Mouse (Mus musculus): ENCODE data around the gene 1700023F06Rik.

- no peak for TF ChIP-seq CTCF (IDR thresholded peaks at IDR 0.05)
- no peak for TF ChIP-seq EP300 (IDR thresholded peaks at IDR 0.05)
Observed at GRCm38 (mm10) chr11:103195236-103195635, 13.1 kb downstream of the 1700023F06Rik start.

Data from lung, postnatal 0 days (tissue).